Mouse (Mus musculus) inflammation-experienced regulatory T-cells (primary cell): Measurements from ENCODE around the gene Msi2. TPM values are rescaled to one million over a fixed set of nuclear protein-coding genes. Genes with fewer than 3 reads are reported as not detected.

Experiments
- polyA plus RNA-seq, 2 experiments: library from polyadenylated mRNA; unstranded; fragments of 100-300 nt; shearing (Covaris generic); gene quantifications; one replicate each; pipeline ENCODE4 v1.2.1; 2017

Msi2 gene
- 10 to 100 TPM; 12.5 to 16.5 TPM for polyA plus RNA-seq

GRCm38 (mm10) chr11:88718050-88718765 lies at the start of gene Msi2:
Msi2 (minus strand) TSS chr11:88718513.

GRCm38 (mm10) chr11:88293631-88294393 lies 424.5 kb downstream of the Msi2 start, which contains the start of gene Ccdc182:
Ccdc182 (plus strand) TSS chr11:88294058.

Other genes starting within 250 kb of the Msi2 start
- 1 to 10 TPM; 2.7 to 2.8 TPM for gene Akap1, start 146.1 kb upstream of the Msi2 start, polyA plus RNA-seq
- 10 to 100 TPM in 1 of 2 experiments, 1 to 10 TPM in 1; 8.5 to 19.7 TPM for gene Scpep1, start 237.0 kb upstream of the Msi2 start, polyA plus RNA-seq
- not detected for gene Elobl, start 248.4 kb upstream of the Msi2 start, polyA plus RNA-seq